Mouse (Mus musculus) limb, embryonic 13.5 days (tissue): ENCODE data around the gene Ceacam15. TPM values are rescaled to one million over a fixed set of nuclear protein-coding genes. Genes with fewer than 3 reads are reported as not detected.

ENCODE experiments used
- ATAC-seq: fragments of 200-750 bp; cut with Nextera tagmentation; 2 replicates; pipeline ENCODE4 v1.8.0; 2017; ENCODE audit warnings: low read depth, moderate number of reproducible peaks, moderate TSS enrichment; ENCODE audit not compliant: low FRiP score
- H3K27ac ChIP-seq: fragments of 300-500 bp; sonication (generic); 2 replicates; pipeline ENCODE4 v1.5.1; 2015; ENCODE audit warnings: inconsistent platforms, mild to moderate bottlenecking, moderate library complexity
- H3K27me3 ChIP-seq: fragments of 300-500 bp; sonication (generic); 2 replicates; pipeline ENCODE4 v1.6.1; 2015; ENCODE audit warnings: mild to moderate bottlenecking, inconsistent platforms
- H3K36me3 ChIP-seq: fragments of 300-500 bp; sonication (generic); 2 replicates; pipeline ENCODE4 v1.6.1; 2015; ENCODE audit warnings: inconsistent platforms, mild to moderate bottlenecking, moderate library complexity
- H3K4me1 ChIP-seq: fragments of 300-500 bp; sonication (generic); 2 replicates; pipeline ENCODE4 v1.6.1; 2015; ENCODE audit warnings: inconsistent platforms
- H3K4me2 ChIP-seq: fragments of 300-500 bp; sonication (generic); replicated peaks from 2 replicates; pipeline ENCODE4 v1.6.1; 2015; ENCODE audit warnings: inconsistent platforms, mild to moderate bottlenecking, moderate library complexity
- H3K4me3 ChIP-seq: fragments of 300-500 bp; sonication (generic); 2 replicates; pipeline ENCODE4 v1.5.1; 2015; ENCODE audit warnings: moderate library complexity, mild to moderate bottlenecking, inconsistent platforms
- H3K9ac ChIP-seq: fragments of 300-500 bp; sonication (generic); 2 replicates; pipeline ENCODE4 v1.6.1; 2015; ENCODE audit warnings: mild to moderate bottlenecking, inconsistent platforms
- H3K9me3 ChIP-seq: fragments of 300-500 bp; sonication (generic); 2 replicates; pipeline ENCODE4 v1.6.1; 2016; ENCODE audit warnings: inconsistent platforms
- WGBS: fragments of 180-500 bp; shearing (Covaris S2); methylation state at CpG from one replicate; pipeline ENCODE4 v1.1.7; 2015; 5-methylcytosine and 5-hydroxymethylcytosine counted together
- polyA plus RNA-seq: library from polyadenylated mRNA; unstranded; fragments of >200 nt; fragmentation: Nextera tagmentation; extraction: Ambion mirVana; gene quantifications from 2 replicates; pipeline ENCODE4 v1.2.1, GENCODE M21; 2015

Gene Ceacam15
- polyA plus RNA-seq, 1 experiment from 2014 or later, result not detected

DNA sequence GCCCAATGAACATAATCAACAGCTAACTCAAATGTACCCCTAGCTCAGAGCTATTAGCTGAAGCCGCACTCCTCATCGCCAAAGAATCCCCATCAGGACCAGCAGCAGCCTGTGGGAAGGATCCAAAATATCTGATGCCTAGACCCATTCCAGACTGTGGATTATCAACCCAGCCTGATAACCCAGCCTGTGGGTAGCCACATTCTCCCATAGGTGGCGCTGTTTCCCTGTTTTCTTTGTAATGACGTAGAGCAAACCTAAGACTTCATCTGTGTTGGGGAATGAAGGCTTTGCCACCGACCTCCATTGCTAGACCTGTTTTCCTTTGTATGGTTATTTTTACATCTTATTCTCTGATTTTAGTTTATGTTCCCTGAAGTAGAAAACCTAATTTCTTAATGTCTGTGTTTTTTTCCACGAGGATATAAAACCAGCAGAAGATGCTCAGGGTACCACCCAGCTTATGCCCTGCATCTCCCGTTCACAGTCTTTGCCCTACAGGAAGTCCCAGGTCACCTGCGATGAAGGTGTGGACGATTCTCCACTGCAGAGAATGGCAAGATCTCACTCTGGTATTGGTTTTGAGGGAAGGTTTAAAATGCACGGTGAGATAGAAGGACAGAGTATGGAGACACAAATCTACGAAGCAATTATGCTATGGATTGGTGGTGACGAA is 47.3 kb downstream of the Ceacam15 start:
- no peak overlapping the region for H3K4me3 ChIP-seq
- H3K9ac ChIP-seq, result no peak overlapping the region
- H3K27ac ChIP-seq, result no peak overlapping the region
- no peak overlapping the region for H3K4me2 ChIP-seq
- no peaks in the 10 kb centered on the region for H3K4me1 ChIP-seq
- ATAC-seq, result peak; percentile 57; the same call in 1 of the 2 replicates
- no peaks in the 10 kb centered on the region for H3K36me3 ChIP-seq
- 33% methylated on average over 12 of the region's 12 CpGs for WGBS
- no peaks in the 10 kb centered on the region for H3K9me3 ChIP-seq
- no peaks in the 10 kb centered on the region for H3K27me3 ChIP-seq

GRCm38 (mm10) chr7:16623687-16624086 is 51.8 kb downstream of the Ceacam15 start:
- H3K27me3 ChIP-seq, result 0 out of 2 replicates have a peak, but pooled peaks cover 3% of the 10 kb centered on the region
- ATAC-seq, result no peak
- no peaks in the 10 kb centered on the region for H3K9me3 ChIP-seq
- no peak overlapping the region for H3K27ac ChIP-seq
- H3K36me3 ChIP-seq, result no peaks in the 10 kb centered on the region
- no peak overlapping the region for H3K4me2 ChIP-seq
- peaks cover 4% of the 10 kb centered on the region; the same call in 1 of the 2 replicates for H3K4me1 ChIP-seq
- H3K9ac ChIP-seq, result no peak overlapping the region
- no peak overlapping the region for H3K4me3 ChIP-seq

GRCm38 (mm10) chr7:16623131-16623530 is 52.4 kb downstream of the Ceacam15 start:
- Histone ChIP-seq H3K27ac (no peak overlapping the region), H3K4me3 (no peak overlapping the region), H3K9ac (no peak overlapping the region), H3K4me1 (peaks cover 9% of the 10 kb centered on the region; the same call in 1 of the 2 replicates), H3K27me3 (0 out of 2 replicates have a peak, but pooled peaks cover 3% of the 10 kb centered on the region), H3K9me3 (no peaks in the 10 kb centered on the region), H3K36me3 (no peaks in the 10 kb centered on the region), H3K4me2 (no peak overlapping the region)
- 33% methylated on average over 4 of the region's 4 CpGs for WGBS
- ATAC-seq, result no peak

Other genes starting within 250 kb of the Ceacam15 start
- 44.2 and 44.9 TPM in 2 replicates for gene Tmem160, start 222.9 kb downstream of the Ceacam15 start, polyA plus RNA-seq
- 0.15 and 0.51 TPM in 2 replicates for gene Npas1, start 198.0 kb downstream of the Ceacam15 start, polyA plus RNA-seq
- gene Arhgap35, start 60.7 kb downstream of the Ceacam15 start, polyA plus RNA-seq, result 21.3 and 23.6 TPM in 2 replicates
- gene Ceacam9, start 46.2 kb upstream of the Ceacam15 start, polyA plus RNA-seq, result not detected in 2 replicates
- 243 and 265 TPM in 2 replicates for gene Ap2s1, start 62.7 kb upstream of the Ceacam15 start, polyA plus RNA-seq
- gene Slc1a5, start 105.6 kb upstream of the Ceacam15 start, polyA plus RNA-seq, result 33.1 and 35.5 TPM in 2 replicates
- 117 and 124 TPM in 2 replicates for gene Strn4, start 140.2 kb upstream of the Ceacam15 start, polyA plus RNA-seq
- 32.4 and 33.3 TPM in 2 replicates for gene Fkrp, start 141.0 kb upstream of the Ceacam15 start, polyA plus RNA-seq
- gene Prkd2, start 167.2 kb upstream of the Ceacam15 start, polyA plus RNA-seq, result 20.8 and 20.9 TPM in 2 replicates
- gene Dact3, start 199.6 kb upstream of the Ceacam15 start, polyA plus RNA-seq, result 5.1 and 6.1 TPM in 2 replicates
- gene Gng8, start 216.1 kb upstream of the Ceacam15 start, polyA plus RNA-seq, result 15.4 and 16.0 TPM in 2 replicates
- gene Ptgir, start 230.8 kb upstream of the Ceacam15 start, polyA plus RNA-seq, result 2.0 TPM in 2 replicates
- gene Calm3, start 248.4 kb upstream of the Ceacam15 start, polyA plus RNA-seq, result 103 and 115 TPM in 2 replicates